Mouse (Mus musculus) heart, embryonic 16.5 days (tissue): ENCODE measurements around the gene Gm17018. TPM values are rescaled to one million over a fixed set of nuclear protein-coding genes. Genes with fewer than 3 reads are reported as not detected.

Experiments
- ATAC-seq: fragments of 200-750 bp; cut with Nextera tagmentation; replicated peaks from 2 replicates; pipeline ENCODE4 v1.8.0; 2017; ENCODE audit warnings: moderate number of reproducible peaks; ENCODE audit not compliant: insufficient read depth, low FRiP score; ENCODE audit errors: extremely low read depth
- H3K27ac ChIP-seq: fragments of 300-500 bp; sonication (generic); 2 replicates; pipeline ENCODE4 v1.5.1; 2014; ENCODE audit warnings: mild to moderate bottlenecking, low read length, control low read depth, moderate library complexity
- H3K27me3 ChIP-seq: fragments of 300-500 bp; sonication (generic); 2 replicates; pipeline ENCODE4 v1.6.1; 2014; ENCODE audit warnings: low read length, mixed read lengths; ENCODE audit not compliant: control insufficient read depth, insufficient read depth
- H3K36me3 ChIP-seq: fragments of 300-500 bp; sonication (generic); 2 replicates; pipeline ENCODE4 v1.6.1; 2014; ENCODE audit not compliant: control insufficient read depth, insufficient read depth
- H3K4me1 ChIP-seq: fragments of 300-500 bp; sonication (generic); 2 replicates; pipeline ENCODE4 v1.6.1; 2014; ENCODE audit warnings: low read length, mixed read lengths; ENCODE audit not compliant: control insufficient read depth, insufficient read depth
- H3K4me2 ChIP-seq: fragments of 300-500 bp; sonication (generic); 2 replicates; pipeline ENCODE4 v1.6.1; 2014; ENCODE audit warnings: low read depth, mild to moderate bottlenecking, control low read depth, low read length
- H3K4me3 ChIP-seq: fragments of 300-500 bp; sonication (generic); 2 replicates; pipeline ENCODE4 v1.5.1; 2014; ENCODE audit warnings: mild to moderate bottlenecking, control low read depth, low read length
- H3K9ac ChIP-seq: fragments of 300-500 bp; sonication (generic); 2 replicates; pipeline ENCODE4 v1.6.1; 2014; ENCODE audit warnings: low read length, control low read depth
- H3K9me3 ChIP-seq: fragments of 300-500 bp; sonication (generic); replicated peaks from 2 replicates; pipeline ENCODE4 v1.6.1; 2016; ENCODE audit warnings: low read length; ENCODE audit not compliant: control insufficient read depth
- WGBS: fragments of 180-500 bp; shearing (Covaris S2); extraction: QIAGEN DNeasy Blood & Tissue Kit; methylation state at CpG from one replicate; pipeline ENCODE4 v1.1.7; 2014; 5-methylcytosine and 5-hydroxymethylcytosine counted together
- polyA plus RNA-seq: library from polyadenylated mRNA; unstranded; fragments of >200 nt; fragmentation: Nextera tagmentation; extraction: Ambion mirVana; gene quantifications from 2 replicates; pipeline ENCODE4 v1.2.1, GENCODE M21; 2015

The Gm17018 gene
- polyA plus RNA-seq, 1 experiment from 2014 or later, result 32.0 TPM

GRCm38 (mm10) chr19:45565925-45566715, 5.7 kb downstream of the Gm17018 start:
- Histone ChIP-seq H3K27me3 (no peaks in the 10 kb centered on the region), H3K4me3 (no peak overlapping the region), H3K9me3 (no peaks in the 10 kb centered on the region), H3K36me3 (no peaks in the 10 kb centered on the region), H3K27ac (no peak overlapping the region), H3K4me1 (0 out of 2 replicates have a peak, but pooled peaks cover 3% of the 10 kb centered on the region), H3K9ac (no peak overlapping the region), H3K4me2 (no peak overlapping the region)
- 59% methylated on average over 15 of the region's 15 CpGs for WGBS
- ATAC-seq, result no peak

- Histone ChIP-seq H3K27ac (no peak overlapping the region), H3K4me3 (no peak overlapping the region), H3K27me3 (no peaks in the 10 kb centered on the region), H3K4me1 (no peaks in the 10 kb centered on the region), H3K4me2 (no peak overlapping the region), H3K36me3 (no peaks in the 10 kb centered on the region), H3K9ac (no peak overlapping the region), H3K9me3 (no peaks in the 10 kb centered on the region)
- ATAC-seq, result no peak
- 49% methylated on average over 14 of the region's 14 CpGs for WGBS
These were observed 7.0 kb downstream of the Gm17018 start for GRCm38 (mm10) chr19:45567367-45567766.

- H3K27ac ChIP-seq, result no peak overlapping the region
- WGBS, result 77% methylated on average over 6 of the region's 6 CpGs
- H3K4me2 ChIP-seq, result no peak overlapping the region
- no peaks in the 10 kb centered on the region for H3K9me3 ChIP-seq
- no peaks in the 10 kb centered on the region for H3K27me3 ChIP-seq
- H3K9ac ChIP-seq, result no peak overlapping the region
- no peak for ATAC-seq
- peaks cover 27% of the 10 kb centered on the region for H3K4me1 ChIP-seq
- no peak overlapping the region for H3K4me3 ChIP-seq
- peaks cover 2% of the 10 kb centered on the region; the same call in 1 of the 2 replicates for H3K36me3 ChIP-seq
These were observed 12.6 kb downstream of the Gm17018 start for GRCm38 (mm10) chr19:45573033-45573432.

- Histone ChIP-seq H3K27ac (no peak overlapping the region), H3K27me3 (no peaks in the 10 kb centered on the region), H3K4me3 (no peak overlapping the region), H3K9ac (no peak overlapping the region), H3K9me3 (no peaks in the 10 kb centered on the region), H3K4me1 (peaks cover 27% of the 10 kb centered on the region), H3K36me3 (peaks cover 10% of the 10 kb centered on the region), H3K4me2 (no peak overlapping the region)
- peak; percentile 53; the same call in 1 of the 2 replicates for ATAC-seq
- WGBS, result 14% methylated on average over 6 of the region's 6 CpGs
These were observed 13.4 kb downstream of the Gm17018 start for GRCm38 (mm10) chr19:45573861-45574267.

- peaks cover 12% of the 10 kb centered on the region for H3K36me3 ChIP-seq
- H3K4me1 ChIP-seq, result peaks cover 28% of the 10 kb centered on the region
- 53% methylated on average over 7 of the region's 7 CpGs for WGBS
- H3K27ac ChIP-seq, result peak overlapping the region; percentile 27; the same call in 1 of the 2 replicates
- no peaks in the 10 kb centered on the region for H3K9me3 ChIP-seq
- no peaks in the 10 kb centered on the region for H3K27me3 ChIP-seq
- no peak for ATAC-seq
- H3K4me2 ChIP-seq, result no peak overlapping the region
- H3K9ac ChIP-seq, result no peak overlapping the region
- no peak overlapping the region for H3K4me3 ChIP-seq
These were observed 14.0 kb downstream of the Gm17018 start for GRCm38 (mm10) chr19:45574339-45574898.

- no peak overlapping the region for H3K4me2 ChIP-seq
- 35% methylated on average over 19 of the region's 19 CpGs for WGBS
These were observed 14.7 kb downstream of the Gm17018 start for GRCm38 (mm10) chr19:45574941-45575631.

GRCm38 (mm10) chr19:45575632-45576001, 15.2 kb downstream of the Gm17018 start:
- ATAC-seq, result 0 out of 2 replicates have a peak, but pooled peaks have one; percentile 20
- Histone ChIP-seq H3K27ac (no peak overlapping the region), H3K36me3 (peaks cover 12% of the 10 kb centered on the region), H3K4me1 (peaks cover 38% of the 10 kb centered on the region), H3K27me3 (no peaks in the 10 kb centered on the region), H3K4me2 (0 out of 2 replicates have a peak overlapping the region, but pooled peaks have one; percentile 14), H3K4me3 (no peak overlapping the region), H3K9ac (no peak overlapping the region), H3K9me3 (no peaks in the 10 kb centered on the region)
- WGBS, result 19% methylated on average over 8 of the region's 8 CpGs

More at GRCm38 (mm10) chr19:45574941-45575631, 14.7 kb downstream of the Gm17018 start:
- H3K4me1 ChIP-seq, result peaks cover 34% of the 10 kb centered on the region
- no peak overlapping the region; the same call in 1 of the 2 replicates for H3K9ac ChIP-seq
- ATAC-seq, result no peak; the same call in 1 of the 2 replicates
- H3K27ac ChIP-seq, result peak overlapping the region; percentile 33; the same call in 1 of the 2 replicates
- H3K36me3 ChIP-seq, result peaks cover 12% of the 10 kb centered on the region
- no peaks in the 10 kb centered on the region for H3K9me3 ChIP-seq
- H3K27me3 ChIP-seq, result no peaks in the 10 kb centered on the region
- no peak overlapping the region for H3K4me3 ChIP-seq

GRCm38 (mm10) chr19:45577141-45577750, 16.8 kb downstream of the Gm17018 start:
- no peak overlapping the region for H3K9ac ChIP-seq
- H3K4me1 ChIP-seq, result peaks cover 40% of the 10 kb centered on the region
- ATAC-seq, result no peak
- no peak overlapping the region for H3K4me2 ChIP-seq
- no peak overlapping the region for H3K4me3 ChIP-seq
- WGBS, result 64% methylated on average over 14 of the region's 14 CpGs
- no peaks in the 10 kb centered on the region for H3K9me3 ChIP-seq
- peaks cover 15% of the 10 kb centered on the region for H3K36me3 ChIP-seq
- no peak overlapping the region; the same call in 1 of the 2 replicates for H3K27ac ChIP-seq
- H3K27me3 ChIP-seq, result no peaks in the 10 kb centered on the region
